Mouse (Mus musculus) B cell, adult 62 days (primary cell): Measurements from ENCODE around the gene Slc26a1. TPM values are rescaled to one million over a fixed set of nuclear protein-coding genes. Genes with fewer than 3 reads are reported as not detected.

Experiments
- total RNA-seq: library from RNA; stranded (reverse); gene quantifications from 4 replicates; pipeline ENCODE4 v1.2.4, GENCODE M21; 2023

The Slc26a1 gene
- total RNA-seq, result 0.26 TPM in 1 of 4 replicates, not detected in the others

DNA sequence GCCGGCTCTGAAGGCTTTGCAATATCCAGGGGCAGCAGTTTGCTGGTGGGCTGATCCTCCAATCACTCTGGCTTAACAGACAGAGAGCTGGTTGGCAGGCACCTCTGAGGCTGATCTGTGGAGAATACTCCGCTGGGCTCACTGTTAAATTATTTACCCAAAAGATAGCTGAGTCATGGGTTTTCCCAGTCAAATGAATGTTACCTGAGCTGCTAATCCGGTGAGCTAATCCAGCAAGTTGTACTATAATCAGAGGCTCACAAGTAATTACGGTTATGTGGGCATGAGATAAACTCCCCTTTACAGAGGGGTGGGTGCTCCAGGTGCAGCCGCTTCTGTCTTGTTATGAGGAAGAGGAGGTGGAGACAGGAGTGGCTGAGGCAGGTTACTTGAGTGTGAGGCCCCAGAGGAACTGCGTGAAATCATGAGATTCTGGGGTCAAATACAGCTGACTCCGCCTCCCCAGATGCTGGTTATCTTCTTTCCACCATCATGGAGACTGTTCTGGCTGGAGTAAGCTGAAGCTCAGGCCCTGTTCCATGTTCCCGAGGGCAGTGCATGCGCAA, at the start of gene Slc26a1:
Slc26a1 (minus strand) TSS at position 319 of the 566 bp plus-strand sequence.

GRCm38 (mm10) chr5:108692271-108692670, 16.9 kb upstream of the Slc26a1 start, which contains the start of gene Fgfrl1:
Fgfrl1 (plus strand) TSS chr5:108692382.

DNA sequence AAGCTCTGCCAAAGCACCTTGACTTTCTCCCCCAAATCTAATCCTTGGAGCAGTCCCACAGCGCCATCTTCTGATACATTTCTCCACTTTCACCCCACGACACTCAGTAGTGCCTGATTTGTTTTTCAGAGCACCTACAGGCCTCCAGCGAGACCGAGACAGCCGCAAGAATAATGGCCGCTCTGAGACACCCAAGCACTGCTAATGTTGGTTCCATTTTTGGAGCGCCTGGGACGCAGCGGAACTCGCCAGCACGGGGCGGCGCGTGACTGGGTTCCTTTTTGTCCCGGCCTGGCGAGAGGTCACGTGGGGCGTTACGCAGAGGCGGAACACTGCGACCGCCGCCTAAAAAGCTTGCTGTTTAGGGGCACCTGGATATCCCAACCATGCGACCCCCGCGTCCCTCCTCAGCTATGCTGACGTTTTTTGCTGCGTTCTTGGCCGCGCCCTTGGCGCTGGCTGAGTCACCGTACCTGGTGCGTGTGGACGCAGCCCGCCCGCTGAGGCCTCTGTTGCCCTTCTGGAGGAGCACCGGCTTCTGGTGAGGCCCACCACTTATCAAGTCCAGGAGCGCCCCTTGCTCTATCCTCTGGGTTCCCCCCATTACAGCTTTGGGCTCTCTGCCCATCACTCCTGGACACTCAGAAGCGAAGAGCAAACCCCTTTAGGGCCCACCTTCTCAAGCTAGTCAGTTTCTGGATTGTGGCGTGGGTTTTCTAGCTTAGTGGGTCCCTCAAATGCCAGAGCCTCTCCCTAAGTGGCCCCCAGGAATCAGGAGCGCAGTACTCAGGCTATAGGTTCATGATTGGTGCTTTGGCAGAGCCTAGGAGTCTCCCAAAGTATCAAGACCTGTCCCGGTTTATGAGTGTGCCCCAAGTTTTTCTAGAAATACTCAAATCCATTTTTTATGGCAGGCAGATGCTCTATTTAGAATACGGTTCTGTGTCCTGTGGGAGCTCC, 6.1 kb downstream of the Slc26a1 start, which contains the start of gene Dgkq:
Dgkq (minus strand) TSS at position 696 of the 960 bp plus-strand sequence.

DNA sequence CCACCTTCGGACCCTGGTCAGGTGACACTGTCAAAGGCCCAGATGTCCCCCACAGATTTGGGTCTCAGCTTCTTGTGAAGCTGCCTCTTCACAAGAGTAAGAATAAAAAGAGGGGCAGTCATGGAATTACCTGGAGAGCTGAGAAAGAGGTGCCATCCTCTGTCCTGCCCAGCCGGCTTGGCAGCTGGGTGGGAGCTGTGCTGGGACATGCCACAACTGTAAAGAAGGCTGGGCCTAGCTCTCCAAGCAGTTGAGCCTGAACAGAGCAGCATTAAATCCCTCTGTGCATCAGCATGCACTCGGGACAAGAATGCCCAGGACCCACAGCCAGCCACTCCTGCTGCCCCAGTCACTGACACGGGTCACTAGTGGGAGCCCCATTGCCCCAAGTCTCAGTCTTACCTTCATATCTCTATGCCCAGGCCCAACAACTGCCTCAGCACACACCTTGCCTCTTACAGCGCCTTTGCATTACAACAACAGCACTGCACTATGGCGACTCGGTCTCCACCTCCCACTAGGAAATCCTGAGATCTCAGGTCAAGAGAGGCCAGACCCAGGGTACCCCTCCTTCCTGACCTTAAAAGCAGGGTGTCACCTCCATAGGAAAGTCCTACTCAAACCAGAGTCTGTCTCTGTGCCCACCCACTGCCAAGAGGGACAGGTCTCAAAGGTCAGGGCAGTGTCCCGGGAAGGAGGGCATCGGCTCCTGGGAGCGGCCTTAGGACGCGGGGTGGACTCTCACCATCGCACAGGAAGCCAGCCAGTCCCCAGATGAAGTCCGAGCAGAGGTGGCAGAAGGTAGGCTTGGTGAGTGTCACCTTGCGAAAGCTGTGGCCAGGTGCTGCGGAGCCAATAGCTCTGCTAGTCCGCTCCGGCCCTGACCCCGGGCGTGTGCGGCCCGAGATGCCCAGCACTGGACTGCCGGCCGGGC, 15.4 kb downstream of the Slc26a1 start, which contains the start of gene Idua:
Idua (plus strand) TSS at position 634 of the 934 bp plus-strand sequence.

GRCm38 (mm10) chr5:108629634-108630483, 45.5 kb downstream of the Slc26a1 start, which contains the start of the genes Gak and Tmem175:
Gak (minus strand) TSS chr5:108629755.
Tmem175 (plus strand) TSS chr5:108629770.

Other genes starting within 250 kb of the Slc26a1 start
- 63.6 to 88.8 TPM (median 69.4 TPM) in 4 replicates for gene Atp5k, start 241.1 kb downstream of the Slc26a1 start, total RNA-seq
- not detected in 4 replicates for gene Mfsd7a, start 226.7 kb downstream of the Slc26a1 start, total RNA-seq
- 16.8 to 26.2 TPM (median 22.8 TPM) in 4 replicates for gene Pcgf3, start 214.3 kb downstream of the Slc26a1 start, total RNA-seq
- gene Cplx1, start 125.5 kb downstream of the Slc26a1 start, total RNA-seq, result not detected in 4 replicates
- 143 to 166 TPM (median 155 TPM) in 4 replicates for gene Gak, start 45.8 kb downstream of the Slc26a1 start, total RNA-seq
- gene Tmem175, start 45.8 kb downstream of the Slc26a1 start, total RNA-seq, result 17.2 to 22.4 TPM (median 18.6 TPM) in 4 replicates
- gene Idua, start 15.2 kb downstream of the Slc26a1 start, total RNA-seq, result 33.5 to 39.5 TPM (median 38.0 TPM) in 4 replicates
- gene Dgkq, start 5.9 kb downstream of the Slc26a1 start, total RNA-seq, result 38.8 to 47.8 TPM (median 40.7 TPM) in 4 replicates
- gene Fgfrl1, start 16.8 kb upstream of the Slc26a1 start, total RNA-seq, result 6.4 to 9.2 TPM (median 7.9 TPM) in 4 replicates
- not detected in 4 replicates for gene Rnf212, start 99.4 kb upstream of the Slc26a1 start, total RNA-seq
- gene Tmed11, start 119.8 kb upstream of the Slc26a1 start, total RNA-seq, result not detected in 4 replicates
- not detected in 4 replicates for gene Vmn2r8, start 133.3 kb upstream of the Slc26a1 start, total RNA-seq
- not detected in 4 replicates for gene Vmn2r9, start 177.0 kb upstream of the Slc26a1 start, total RNA-seq